Mouse (Mus musculus) limb, embryonic 14.5 days (tissue): ENCODE data around the gene Atf2. TPM values are rescaled to one million over a fixed set of nuclear protein-coding genes. Genes with fewer than 3 reads are reported as not detected.

Experiments
- ATAC-seq: fragments of 200-750 bp; cut with Nextera tagmentation; 2 replicates; pipeline ENCODE4 v1.8.0; 2017; ENCODE audit warnings: low read depth, moderate number of reproducible peaks, moderate TSS enrichment; ENCODE audit not compliant: low FRiP score
- DNase-seq: peaks from one replicate; pipeline ENCODE4 v3.0.0-alpha.2; 2015; ENCODE audit warnings: low spot score
- H3K27ac ChIP-seq: fragments of 300-500 bp; sonication (generic); replicated peaks from 2 replicates; pipeline ENCODE4 v1.5.1; 2014; ENCODE audit warnings: low read depth, mild to moderate bottlenecking, low read length, moderate library complexity, mixed read lengths
- H3K27me3 ChIP-seq: fragments of 300-500 bp; sonication (generic); 2 replicates; pipeline ENCODE4 v1.6.1; 2014; ENCODE audit warnings: low read length, mixed read lengths; ENCODE audit not compliant: control insufficient read depth, insufficient read depth
- H3K36me3 ChIP-seq: fragments of 300-500 bp; sonication (generic); 2 replicates; pipeline ENCODE4 v1.6.1; 2014; ENCODE audit warnings: mild to moderate bottlenecking, low read length, moderate library complexity, mixed read lengths; ENCODE audit not compliant: control insufficient read depth, insufficient read depth
- H3K4me1 ChIP-seq: fragments of 300-500 bp; sonication (generic); 2 replicates; pipeline ENCODE4 v1.6.1; 2014; ENCODE audit warnings: antibody characterized with exemption, low read length, mixed read lengths; ENCODE audit not compliant: control insufficient read depth, insufficient read depth
- H3K4me2 ChIP-seq: fragments of 300-500 bp; sonication (generic); replicated peaks from 2 replicates; pipeline ENCODE4 v1.6.1; 2014; ENCODE audit warnings: low read depth, mild to moderate bottlenecking, low read length, moderate library complexity; ENCODE audit not compliant: severe bottlenecking
- H3K4me3 ChIP-seq: fragments of 300-500 bp; sonication (generic); replicated peaks from 2 replicates; pipeline ENCODE4 v1.5.1; 2014; ENCODE audit warnings: low read length
- H3K9ac ChIP-seq: fragments of 300-500 bp; sonication (generic); 2 replicates; pipeline ENCODE4 v1.6.1; 2014; ENCODE audit warnings: mild to moderate bottlenecking, low read depth, low read length, moderate library complexity; ENCODE audit not compliant: severe bottlenecking
- H3K9me3 ChIP-seq: fragments of 300-500 bp; sonication (generic); 2 replicates; pipeline ENCODE4 v1.6.1; 2016; ENCODE audit warnings: low read length; ENCODE audit not compliant: control insufficient read depth
- POLR2A ChIP-seq: fragments of 200-500 bp; IDR thresholded peaks from 2 replicates; pipeline ENCODE4 v1.8.0; 2012; ENCODE audit warnings: inconsistent platforms, mild to moderate bottlenecking, moderate library complexity, borderline replicate concordance; ENCODE audit not compliant: insufficient read depth, insufficient read length; ENCODE audit errors: extremely low read depth
- WGBS: fragments of 180-500 bp; shearing (Covaris S2); extraction: QIAGEN DNeasy Blood & Tissue Kit; methylation state at CpG from one replicate; pipeline ENCODE4 v1.1.7; 2014; 5-methylcytosine and 5-hydroxymethylcytosine counted together
- polyA plus RNA-seq, 2 experiments: library from polyadenylated mRNA; depleted of rRNA in 1 of 2; stranded (reverse) in 1 of 2; unstranded in 1 of 2; fragments of >200 nt; fragmentation: Nextera tagmentation in 1 of 2; extraction: Ambion mirVana in 1 of 2; gene quantifications; 2 replicates each; pipeline versions ENCODE4 v1.2.1 to v1.2.3; 2012 to 2014

Gene Atf2
- polyA plus RNA-seq, 2 experiments: 30.2 to 55.3 TPM

GRCm38 (mm10) chr2:73927711-73928110 is 35.3 kb upstream of the Atf2 start:
- H3K4me3 ChIP-seq: no peak overlapping the region
- H3K4me1 ChIP-seq: no peaks in the 10 kb centered on the region; the same call in none of the 2 replicates
- H3K36me3 ChIP-seq: no peaks in the 10 kb centered on the region
- ATAC-seq (no peak), DNase-seq (no peak)
- no peaks in the 10 kb centered on the region for H3K9me3 ChIP-seq
- no peak overlapping the region for H3K9ac ChIP-seq
- no peaks in the 10 kb centered on the region for H3K27me3 ChIP-seq
- H3K4me2 ChIP-seq: no peak overlapping the region
- no peak overlapping the region for H3K27ac ChIP-seq
- no peak for TF ChIP-seq POLR2A

- Histone ChIP-seq H3K9ac (no peak overlapping the region), H3K9me3 (no peaks in the 10 kb centered on the region), H3K27me3 (no peaks in the 10 kb centered on the region), H3K4me3 (no peak overlapping the region), H3K4me1 (no peaks in the 10 kb centered on the region), H3K36me3 (no peaks in the 10 kb centered on the region), H3K4me2 (no peak overlapping the region), H3K27ac (no peak overlapping the region)
- ATAC-seq (no peak), DNase-seq (peak; percentile 13)
- WGBS: 56% methylated on average over 3 of the region's 3 CpGs
- TF ChIP-seq POLR2A: no peak
These were observed 33.1 kb upstream of the Atf2 start for GRCm38 (mm10) chr2:73925539-73925938.

DNA sequence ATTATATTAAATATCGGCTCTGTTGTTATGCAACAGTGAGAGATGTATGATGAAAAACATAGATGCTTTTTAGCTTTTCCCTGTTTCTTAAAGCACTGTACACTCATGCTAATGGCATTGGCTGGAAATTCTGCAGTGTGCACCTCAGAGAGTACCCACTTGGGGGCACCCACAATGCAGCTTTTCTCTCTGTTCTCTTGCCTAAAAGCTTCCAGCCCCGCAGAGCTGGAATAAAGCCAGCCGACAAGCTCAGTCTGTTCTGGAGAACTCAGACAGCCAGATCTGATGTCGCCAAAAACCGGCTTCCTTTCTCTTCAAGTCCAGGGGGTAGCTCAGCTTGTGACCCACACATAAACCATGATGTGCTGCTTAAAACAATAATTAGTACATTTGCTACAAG is 32.6 kb upstream of the Atf2 start:
- no peak for TF ChIP-seq POLR2A
- no peaks in the 10 kb centered on the region for H3K4me1 ChIP-seq
- WGBS: 10% methylated on average over 5 of the region's 5 CpGs
- no peak overlapping the region for H3K4me3 ChIP-seq
- H3K9ac ChIP-seq: no peak overlapping the region
- H3K36me3 ChIP-seq: no peaks in the 10 kb centered on the region
- no peaks in the 10 kb centered on the region for H3K27me3 ChIP-seq
- H3K27ac ChIP-seq: no peak overlapping the region
- DNase-seq: peak; percentile 85
- H3K4me2 ChIP-seq: no peak overlapping the region
- peak; percentile 89 for ATAC-seq
- H3K9me3 ChIP-seq: no peaks in the 10 kb centered on the region

GRCm38 (mm10) chr2:73919642-73920041 is 27.2 kb upstream of the Atf2 start:
- Histone ChIP-seq H3K27me3 (no peaks in the 10 kb centered on the region), H3K36me3 (no peaks in the 10 kb centered on the region), H3K4me3 (no peak overlapping the region), H3K4me1 (0 out of 2 replicates have a peak, but pooled peaks cover 4% of the 10 kb centered on the region), H3K9ac (no peak overlapping the region), H3K27ac (no peak overlapping the region), H3K9me3 (no peaks in the 10 kb centered on the region), H3K4me2 (no peak overlapping the region)
- WGBS: 43% methylated on average over 7 of the region's 7 CpGs
- no peak for ATAC-seq
- peak; percentile 52 for DNase-seq
- no peak for TF ChIP-seq POLR2A

DNA sequence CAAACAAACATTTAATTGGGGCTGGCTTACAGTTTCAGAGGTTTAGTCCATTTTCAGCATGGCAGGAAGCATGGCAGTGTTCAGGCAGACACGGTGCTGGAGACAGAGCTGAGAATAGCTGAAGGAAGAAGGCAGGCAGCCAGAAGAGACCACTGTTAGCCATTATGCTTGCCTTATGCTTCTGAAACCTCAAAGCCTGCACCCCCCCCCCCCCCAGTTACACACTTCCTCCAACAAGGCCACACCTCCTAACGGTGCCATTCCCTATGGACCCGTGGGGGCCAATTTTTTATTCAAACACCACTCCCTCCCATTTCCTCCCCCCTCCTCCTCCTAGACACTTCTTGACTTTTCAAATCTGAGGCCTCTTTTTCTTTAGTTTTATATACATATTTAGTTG is 19.8 kb upstream of the Atf2 start:
- TF ChIP-seq POLR2A: no peak
- Histone ChIP-seq H3K27ac (no peak overlapping the region), H3K36me3 (peaks cover 25% of the 10 kb centered on the region), H3K4me1 (peaks cover 8% of the 10 kb centered on the region; the same call in 1 of the 2 replicates), H3K27me3 (no peaks in the 10 kb centered on the region), H3K9me3 (no peaks in the 10 kb centered on the region), H3K4me2 (no peak overlapping the region), H3K9ac (no peak overlapping the region), H3K4me3 (no peak overlapping the region)
- WGBS: 71% methylated on average over 3 of the region's 3 CpGs
- ATAC-seq: no peak
- no peak for DNase-seq

DNA sequence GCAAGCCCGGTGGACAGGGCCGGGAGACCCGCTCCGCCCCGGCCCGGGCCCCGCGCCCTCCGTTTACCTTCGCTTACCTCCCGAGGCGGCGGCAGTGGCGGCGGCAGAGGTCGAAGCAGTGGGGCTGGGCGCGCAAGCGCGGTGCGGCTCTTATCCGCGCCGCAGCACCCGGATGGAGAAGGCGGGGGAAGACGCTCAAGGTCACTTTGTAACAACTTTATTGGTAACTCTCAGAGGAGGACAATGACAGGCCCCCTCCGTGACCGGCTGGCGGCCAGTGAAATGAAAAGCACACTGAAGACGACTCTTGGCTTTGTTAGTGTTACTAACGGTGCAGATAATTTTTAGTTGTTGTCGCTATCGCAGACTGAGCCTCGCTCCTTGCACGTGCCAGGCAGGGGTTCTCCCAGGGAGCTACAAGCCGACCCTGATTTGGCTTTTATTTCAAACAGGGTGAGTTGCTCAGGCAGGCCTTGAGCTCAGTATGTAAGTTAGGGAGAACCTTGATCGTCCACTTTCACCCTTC is 18.8 kb upstream of the Atf2 start, which contains the start of gene Atp5g3:
Atp5g3 (minus strand) TSS at position 152 of the 526 bp plus-strand sequence.
- H3K4me3 ChIP-seq: peak within 1 kb of the TSS; percentile 94
- H3K4me1 ChIP-seq: peaks cover 8% of the 10 kb centered on the region; the same call in 1 of the 2 replicates
- H3K36me3 ChIP-seq: peaks cover 33% of the 10 kb centered on the region
- no peaks in the 10 kb centered on the region for H3K9me3 ChIP-seq
- under 1% methylated on average over 38 of the region's 38 CpGs for WGBS
- H3K27me3 ChIP-seq: no peaks in the 10 kb centered on the region
- H3K4me2 ChIP-seq: peak within 1 kb of the TSS; percentile 62
- TF ChIP-seq POLR2A: 0 out of 2 replicates have a peak, but pooled peaks have one; percentile 68
- ATAC-seq (peak; percentile 95), DNase-seq (peak; percentile 92)
- peak within 1 kb of the TSS; percentile 83 for H3K27ac ChIP-seq
- peak within 1 kb of the TSS; percentile 98 for H3K9ac ChIP-seq
